Mouse (Mus musculus) left cerebral cortex, adult 6 months (tissue): ENCODE data around the gene Wbp1. TPM values are rescaled to one million over a fixed set of nuclear protein-coding genes. Genes with fewer than 3 reads are reported as not detected.

ENCODE experiments used
- long read RNA-seq, 2 experiments: library from polyadenylated mRNA; unstranded; transcript quantifications; one replicate each; pipeline ENCODE4 v2.0.0; 2019 to 2020
- polyA plus RNA-seq: library from polyadenylated mRNA; unstranded; fragments of <200 nt; fragmentation: Nextera tagmentation; gene quantifications from 2 replicates; pipeline ENCODE4 v1.2.3, GENCODE M21; 2021

The Wbp1 gene
- polyA plus RNA-seq = 21.8 and 51.8 TPM in 2 replicates
- long read RNA-seq, experiment 1, transcript Wbp1-201 (5 exons, 1,419 nt) = major isoform, 55 of 88 reads
- long read RNA-seq, experiment 1, transcript Wbp1-207 (5 exons, 981 nt) = minor isoform, 11 of 88 reads
- long read RNA-seq, experiment 1, partial matches to known transcripts = 9 of 88 reads
- long read RNA-seq, experiment 1, other reads (novel, unspliced or antisense) = 10 of 88 reads
- long read RNA-seq, experiment 2, transcript Wbp1-201 (5 exons, 1,419 nt) = major isoform, 8 of 19 reads
- long read RNA-seq, experiment 2, partial matches to known transcripts = 1 of 19 reads
- long read RNA-seq, experiment 2, other reads (novel, unspliced or antisense) = 5 of 19 reads

GRCm38 (mm10) chr6:83120930-83121862 lies at the start of gene Wbp1:
Gene Wbp1 (minus strand): TSS chr6:83121559.

DNA sequence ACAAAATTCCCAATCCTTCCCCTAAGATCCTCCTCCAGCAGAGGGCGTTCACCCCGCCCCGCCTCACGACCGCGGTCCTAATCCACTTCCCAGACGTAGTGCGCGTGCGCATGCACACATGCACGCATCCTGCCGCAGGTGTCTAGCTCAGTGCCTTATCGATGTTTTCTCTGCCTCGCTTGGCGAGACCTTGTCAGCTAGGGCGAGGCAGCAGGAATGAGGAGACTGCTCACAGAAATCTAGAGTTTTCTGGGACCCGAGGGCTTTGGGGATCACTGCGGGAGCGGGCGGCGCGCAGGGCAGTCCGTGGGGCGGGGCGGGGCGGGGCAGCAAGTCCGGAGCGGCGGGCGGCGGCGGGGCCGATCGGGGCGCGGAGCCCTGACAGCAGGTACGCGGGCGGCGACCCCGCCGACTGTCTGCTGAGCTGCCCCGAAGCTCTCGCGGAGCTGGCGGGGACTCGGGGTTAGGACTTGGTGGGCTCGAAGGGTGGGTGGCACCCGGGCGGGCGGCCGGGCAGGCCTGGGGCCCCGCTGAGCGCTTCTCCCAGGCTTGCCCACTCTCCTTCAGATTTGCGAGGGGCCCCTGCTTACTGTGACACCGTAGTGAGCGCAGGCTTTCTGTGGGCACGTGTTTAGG lies 44.4 kb upstream of the Wbp1 start, which contains the start of gene Dctn1:
Gene Dctn1 (plus strand): TSS at position 314 of the 636 bp plus-strand sequence.

GRCm38 (mm10) chr6:83156259-83156684 lies 34.9 kb upstream of the Wbp1 start, which contains the start of the genes Wdr54 and 1700003E16Rik:
Gene Wdr54 (minus strand): TSS chr6:83156397.
Gene 1700003E16Rik (plus strand): TSS chr6:83156404.

DNA sequence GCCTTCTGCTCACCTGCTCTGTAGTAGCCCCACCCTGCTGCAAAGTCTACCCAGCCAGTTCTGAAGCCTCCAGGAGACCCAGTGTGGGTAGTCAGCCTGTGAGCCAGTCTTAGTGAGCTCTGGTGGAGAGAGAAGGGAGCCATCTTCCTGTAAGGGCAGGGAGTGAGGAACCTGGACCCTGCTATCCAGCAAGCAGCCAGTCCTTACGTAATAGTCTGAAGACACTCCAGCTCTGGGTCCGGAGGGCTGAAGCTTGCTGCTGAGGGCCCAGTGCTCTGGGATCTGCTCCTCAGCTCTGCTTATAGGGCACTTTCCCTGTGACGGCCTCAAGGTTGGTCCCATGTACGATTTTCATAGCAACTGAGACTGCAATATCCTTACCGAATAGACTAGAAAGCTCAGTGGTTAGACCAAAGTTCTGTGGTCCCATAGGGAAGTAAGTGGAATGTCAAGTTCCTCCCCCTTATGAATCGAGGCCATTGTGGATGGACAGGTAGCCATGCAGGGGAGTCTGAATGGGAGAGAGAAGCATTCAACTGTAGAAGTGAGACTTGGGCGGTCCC lies 13.7 kb upstream of the Wbp1 start, which contains the start of gene Rtkn:
Gene Rtkn (plus strand): TSS at position 513 of the 563 bp plus-strand sequence.

DNA sequence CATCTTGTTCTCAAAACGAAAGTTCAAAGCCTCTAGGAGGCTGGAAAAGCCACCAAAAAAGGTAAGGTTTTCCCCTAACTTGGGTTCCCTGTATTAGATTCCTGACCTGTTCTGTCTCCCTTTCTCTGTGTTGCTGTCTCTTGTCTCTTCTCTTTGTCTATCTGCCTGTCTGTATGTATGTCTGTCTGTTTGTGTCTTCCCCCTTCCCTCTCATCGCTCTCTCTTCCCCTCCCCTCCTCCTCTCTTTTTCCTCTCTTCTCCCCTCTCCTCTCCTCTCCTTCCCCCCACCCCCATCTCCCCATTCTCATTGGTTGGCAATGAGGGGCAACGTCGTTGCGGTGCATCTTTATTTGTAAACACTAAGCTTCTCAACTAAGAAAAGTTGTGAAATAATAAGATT lies 4.0 kb upstream of the Wbp1 start, which contains the start of gene Ino80b:
Gene Ino80b (minus strand): TSS at position 101 of the 400 bp plus-strand sequence.

GRCm38 (mm10) chr6:83115011-83115671 lies 6.2 kb downstream of the Wbp1 start, which contains the start of gene Mogs:
Gene Mogs (plus strand): TSS chr6:83115496.

GRCm38 (mm10) chr6:83108762-83109668 lies 12.3 kb downstream of the Wbp1 start, which contains the start of gene Mrpl53:
Gene Mrpl53 (plus strand): TSS chr6:83109040.

DNA sequence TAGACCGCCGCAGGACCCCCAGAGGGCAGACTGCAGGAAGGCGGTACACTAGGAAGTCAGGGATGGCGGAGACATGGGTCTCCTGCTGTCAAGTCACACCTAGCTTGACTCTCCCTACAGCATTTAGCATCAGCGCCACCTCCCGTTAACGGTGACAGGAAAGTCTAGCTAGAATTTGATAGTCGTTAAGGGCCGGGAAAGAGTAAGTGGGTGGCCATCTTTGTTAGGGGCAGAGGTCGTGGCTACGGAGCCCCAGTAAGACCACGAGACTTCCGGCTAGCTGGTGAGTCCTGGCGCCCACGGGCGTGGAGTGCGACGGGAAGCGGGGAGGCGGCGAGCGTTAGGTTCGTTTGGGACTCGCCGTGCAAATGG lies 20.1 kb downstream of the Wbp1 start, which contains the start of the genes Ccdc142 and Gm42688:
Gene Ccdc142 (plus strand): TSS at position 286 of the 372 bp plus-strand sequence.
Gene Gm42688 (plus strand): TSS at position 302 of the 372 bp plus-strand sequence.

GRCm38 (mm10) chr6:83086121-83087035 lies 35.0 kb downstream of the Wbp1 start, which contains the start of gene Lbx2:
Gene Lbx2 (plus strand): TSS chr6:83086367.

GRCm38 (mm10) chr6:83077630-83078323 lies 43.6 kb downstream of the Wbp1 start, which contains the start of gene Pcgf1:
Gene Pcgf1 (plus strand): TSS chr6:83077869.

DNA sequence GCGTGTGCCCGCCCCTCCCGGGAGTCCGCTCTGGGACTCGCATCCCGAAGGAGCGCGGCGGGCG lies 51.3 kb downstream of the Wbp1 start, which contains the start of gene Tlx2:
Gene Tlx2 (minus strand): TSS at position 47 of the 64 bp plus-strand sequence.

Other genes starting within 250 kb of the Wbp1 start
- 11.5 and 14.3 TPM in 2 replicates for gene Sema4f, start 181.8 kb downstream of the Wbp1 start, polyA plus RNA-seq
- gene M1ap, start 174.7 kb downstream of the Wbp1 start, polyA plus RNA-seq = not detected in 2 replicates
- 0.92 and 1.0 TPM in 2 replicates for gene Dok1, start 88.1 kb downstream of the Wbp1 start, polyA plus RNA-seq
- gene Loxl3, start 87.4 kb downstream of the Wbp1 start, polyA plus RNA-seq = 1.4 and 1.7 TPM in 2 replicates
- gene Aup1, start 67.0 kb downstream of the Wbp1 start, polyA plus RNA-seq = 64.0 and 107 TPM in 2 replicates
- gene Htra2, start 66.3 kb downstream of the Wbp1 start, polyA plus RNA-seq = 36.7 and 40.7 TPM in 2 replicates
- 0.17 and 0.24 TPM in 2 replicates for gene Dqx1, start 63.7 kb downstream of the Wbp1 start, polyA plus RNA-seq
- gene Tlx2, start 51.3 kb downstream of the Wbp1 start, polyA plus RNA-seq = not detected in 2 replicates
- 23.7 and 26.7 TPM in 2 replicates for gene Pcgf1, start 43.7 kb downstream of the Wbp1 start, polyA plus RNA-seq
- gene Lbx2, start 35.2 kb downstream of the Wbp1 start, polyA plus RNA-seq = 0.90 and 1.2 TPM in 2 replicates
- 1.0 and 1.5 TPM in 2 replicates for gene Ccdc142, start 20.0 kb downstream of the Wbp1 start, polyA plus RNA-seq
- gene Gm42688, start 19.9 kb downstream of the Wbp1 start, polyA plus RNA-seq = 0.87 and 1.2 TPM in 2 replicates
- 149 and 168 TPM in 2 replicates for gene Mrpl53, start 12.5 kb downstream of the Wbp1 start, polyA plus RNA-seq
- gene Mogs, start 6.1 kb downstream of the Wbp1 start, polyA plus RNA-seq = 2.2 and 2.6 TPM in 2 replicates
- 8.2 and 23.6 TPM in 2 replicates for gene Ino80b, start 3.9 kb upstream of the Wbp1 start, polyA plus RNA-seq
- 67.3 and 68.0 TPM in 2 replicates for gene Rtkn, start 13.9 kb upstream of the Wbp1 start, polyA plus RNA-seq
- gene Wdr54, start 34.8 kb upstream of the Wbp1 start, polyA plus RNA-seq = 23.3 and 39.1 TPM in 2 replicates
- gene 1700003E16Rik, start 34.8 kb upstream of the Wbp1 start, polyA plus RNA-seq = 28.6 and 44.3 TPM in 2 replicates
- 113 and 119 TPM in 2 replicates for gene Dctn1, start 44.4 kb upstream of the Wbp1 start, polyA plus RNA-seq
- gene Slc4a5, start 98.3 kb upstream of the Wbp1 start, polyA plus RNA-seq = 0.13 TPM in 1 of 2 replicates, not detected in the other
- gene Mthfd2, start 204.3 kb upstream of the Wbp1 start, polyA plus RNA-seq = 14.2 and 17.4 TPM in 2 replicates
- gene Mob1a, start 204.5 kb upstream of the Wbp1 start, polyA plus RNA-seq = 13.1 and 25.9 TPM in 2 replicates
- 228 and 281 TPM in 2 replicates for gene Bola3, start 227.6 kb upstream of the Wbp1 start, polyA plus RNA-seq